Mouse (Mus musculus) hindbrain, embryonic 15.5 days (tissue): ENCODE data around the gene Kmt2e. TPM values are rescaled to one million over a fixed set of nuclear protein-coding genes. Genes with fewer than 3 reads are reported as not detected.

ENCODE experiments used
- ATAC-seq: fragments of 200-750 bp; cut with Nextera tagmentation; 2 replicates; pipeline ENCODE4 v1.8.0; 2017; ENCODE audit warnings: low read depth, moderate number of reproducible peaks, moderate TSS enrichment; ENCODE audit not compliant: low FRiP score
- H3K27ac ChIP-seq: fragments of 300-500 bp; sonication (generic); replicated peaks from 2 replicates; pipeline ENCODE4 v1.5.1; 2015; ENCODE audit warnings: mild to moderate bottlenecking, inconsistent platforms
- H3K27me3 ChIP-seq: fragments of 300-500 bp; sonication (generic); 2 replicates; pipeline ENCODE4 v1.6.1; 2015; ENCODE audit warnings: control low read depth, inconsistent platforms
- H3K36me3 ChIP-seq: fragments of 300-500 bp; sonication (generic); 2 replicates; pipeline ENCODE4 v1.6.1; 2015; ENCODE audit warnings: control low read depth, inconsistent platforms
- H3K4me1 ChIP-seq: fragments of 300-500 bp; sonication (generic); replicated peaks from 2 replicates; pipeline ENCODE4 v1.6.1; 2015; ENCODE audit warnings: control low read depth, inconsistent platforms
- H3K4me2 ChIP-seq: fragments of 300-500 bp; sonication (generic); 2 replicates; pipeline ENCODE4 v1.6.1; 2015; ENCODE audit warnings: moderate library complexity, mild to moderate bottlenecking, inconsistent platforms
- H3K4me3 ChIP-seq: fragments of 300-500 bp; sonication (generic); 2 replicates; pipeline ENCODE4 v1.5.1; 2015; ENCODE audit warnings: mild to moderate bottlenecking, inconsistent platforms
- H3K9ac ChIP-seq: fragments of 300-500 bp; sonication (generic); 2 replicates; pipeline ENCODE4 v1.6.1; 2015; ENCODE audit warnings: inconsistent platforms
- H3K9me3 ChIP-seq: fragments of 300-500 bp; sonication (generic); 2 replicates; pipeline ENCODE4 v1.6.1; 2016; ENCODE audit warnings: control low read depth, inconsistent platforms
- WGBS: fragments of 180-500 bp; shearing (Covaris S2); methylation state at CpG from one replicate; pipeline ENCODE4 v1.1.7; 2015; 5-methylcytosine and 5-hydroxymethylcytosine counted together
- polyA plus RNA-seq: library from polyadenylated mRNA; unstranded; fragments of >200 nt; fragmentation: Nextera tagmentation; extraction: Ambion mirVana; gene quantifications from 2 replicates; pipeline ENCODE4 v1.2.1, GENCODE M21; 2015

The Kmt2e gene
- polyA plus RNA-seq, 1 experiment from 2014 or later: 146 TPM

DNA sequence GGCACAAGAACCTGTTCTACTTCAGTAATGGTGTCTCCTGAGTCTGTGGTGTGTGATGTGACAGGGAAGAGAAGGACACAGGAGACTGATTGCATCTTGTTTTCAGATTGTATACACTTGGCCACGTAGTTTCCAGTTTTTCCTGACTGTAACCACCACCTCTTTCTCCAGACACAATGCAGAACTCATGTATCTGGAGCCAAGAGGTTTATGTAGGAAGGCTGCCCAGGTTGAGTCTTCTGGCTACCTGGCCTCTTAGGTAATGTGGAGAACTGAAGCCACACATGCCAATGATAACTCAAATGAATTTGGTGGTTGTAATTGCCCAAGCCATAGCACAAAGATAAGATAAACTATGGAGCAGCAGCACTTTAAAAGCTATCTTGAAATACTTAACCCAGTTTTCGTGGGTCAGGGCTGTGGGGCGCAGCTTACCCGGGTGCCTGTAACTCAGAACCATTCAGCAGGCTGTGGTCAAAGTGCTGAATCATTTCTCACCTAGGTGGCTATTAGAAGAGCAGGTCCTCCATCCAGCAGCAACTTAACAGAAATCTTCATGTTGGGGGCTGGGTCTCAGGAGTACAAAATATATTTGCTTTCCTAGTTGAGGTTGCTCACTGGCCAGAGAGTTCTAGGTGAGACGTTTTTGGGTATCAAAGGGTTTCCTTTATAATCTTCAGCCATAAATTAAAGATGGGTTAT is 21.8 kb upstream of the Kmt2e start:
- Histone ChIP-seq H3K27me3 (no peaks in the 10 kb centered on the region), H3K27ac (peak overlapping the region; percentile 66; the same call in 1 of the 2 replicates), H3K9me3 (no peaks in the 10 kb centered on the region), H3K4me1 (peaks cover 67% of the 10 kb centered on the region), H3K4me2 (no peak overlapping the region), H3K4me3 (no peak overlapping the region), H3K36me3 (peaks cover 6% of the 10 kb centered on the region; the same call in 1 of the 2 replicates), H3K9ac (no peak overlapping the region)
- no peak for ATAC-seq
- 84% methylated on average over 5 of the region's 5 CpGs for WGBS

DNA sequence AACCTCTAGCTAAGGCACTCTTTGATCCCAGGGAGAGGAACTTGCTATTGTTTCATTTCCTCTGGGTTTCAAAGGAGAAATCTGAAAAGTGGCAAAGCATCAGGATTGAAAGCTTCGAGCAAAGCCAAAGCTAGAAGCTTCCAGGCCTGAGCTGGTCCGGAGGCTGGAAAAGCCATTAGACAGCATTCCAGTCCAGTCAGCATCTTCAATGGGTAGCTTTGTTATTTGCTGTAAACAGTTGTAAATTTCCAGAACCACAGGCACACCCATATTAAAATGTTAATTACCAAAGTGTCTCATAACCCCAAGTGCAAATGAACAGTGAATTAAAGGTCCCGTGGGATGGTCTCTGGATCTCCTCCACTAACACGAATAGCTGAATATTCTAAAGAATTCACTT is 21.2 kb upstream of the Kmt2e start:
- H3K9ac ChIP-seq: no peak overlapping the region
- H3K27ac ChIP-seq: peak overlapping the region; percentile 66
- H3K36me3 ChIP-seq: peaks cover 6% of the 10 kb centered on the region; the same call in 1 of the 2 replicates
- H3K9me3 ChIP-seq: no peaks in the 10 kb centered on the region
- no peak overlapping the region for H3K4me2 ChIP-seq
- no peak for ATAC-seq
- H3K4me3 ChIP-seq: no peak overlapping the region
- H3K27me3 ChIP-seq: no peaks in the 10 kb centered on the region
- peaks cover 70% of the 10 kb centered on the region for H3K4me1 ChIP-seq
- 29% methylated on average over 4 of the region's 4 CpGs for WGBS

DNA sequence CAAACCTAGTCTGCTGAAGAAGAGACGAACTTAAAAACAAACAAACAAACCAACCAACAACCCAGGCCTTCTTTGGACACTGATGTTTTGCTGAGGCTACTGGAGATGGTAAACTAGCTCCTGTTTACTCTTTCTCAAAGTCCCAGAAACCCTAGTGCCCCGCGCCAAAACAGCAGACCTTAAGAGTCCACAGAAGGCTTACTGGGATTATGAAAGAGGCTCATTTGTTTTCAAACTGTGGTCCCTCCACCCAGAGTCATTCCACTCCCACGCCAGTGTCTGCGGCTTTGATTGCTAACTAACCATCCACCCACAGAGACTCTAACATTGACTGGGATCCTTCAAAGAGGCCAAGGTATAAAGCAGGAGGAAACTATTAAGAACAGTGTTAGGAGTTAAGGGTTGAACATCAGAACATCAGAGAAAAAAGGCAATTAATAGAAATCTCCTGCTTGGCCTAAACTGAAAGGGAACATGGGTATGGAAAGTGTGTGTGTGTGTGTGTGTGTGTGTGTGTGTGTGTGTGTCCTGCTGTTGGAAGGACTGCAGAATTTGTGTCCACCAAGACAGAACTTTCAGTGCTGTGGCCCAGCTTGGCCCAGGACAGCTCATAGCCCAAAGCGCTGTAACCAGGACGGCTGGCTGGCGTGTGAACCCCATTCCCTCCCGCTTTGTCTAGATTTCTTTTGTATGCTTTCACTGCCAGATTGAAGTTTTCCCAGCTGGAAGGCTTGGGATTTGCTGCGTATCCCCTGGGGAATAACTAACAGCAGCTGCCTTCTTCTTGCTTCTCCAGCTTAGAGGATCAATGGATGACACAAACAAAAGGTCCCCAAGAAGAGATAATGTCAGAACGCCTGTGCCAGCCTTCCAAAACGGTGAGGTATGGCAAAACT is 20.4 kb upstream of the Kmt2e start:
- Histone ChIP-seq H3K4me3 (no peak overlapping the region), H3K9ac (no peak overlapping the region), H3K4me1 (peaks cover 74% of the 10 kb centered on the region), H3K9me3 (no peaks in the 10 kb centered on the region), H3K4me2 (no peak overlapping the region), H3K36me3 (peaks cover 6% of the 10 kb centered on the region; the same call in 1 of the 2 replicates), H3K27ac (peak overlapping the region; percentile 66), H3K27me3 (no peaks in the 10 kb centered on the region)
- 15% methylated on average over 12 of the region's 12 CpGs for WGBS
- ATAC-seq: peak; percentile 25; the same call in 1 of the 2 replicates

DNA sequence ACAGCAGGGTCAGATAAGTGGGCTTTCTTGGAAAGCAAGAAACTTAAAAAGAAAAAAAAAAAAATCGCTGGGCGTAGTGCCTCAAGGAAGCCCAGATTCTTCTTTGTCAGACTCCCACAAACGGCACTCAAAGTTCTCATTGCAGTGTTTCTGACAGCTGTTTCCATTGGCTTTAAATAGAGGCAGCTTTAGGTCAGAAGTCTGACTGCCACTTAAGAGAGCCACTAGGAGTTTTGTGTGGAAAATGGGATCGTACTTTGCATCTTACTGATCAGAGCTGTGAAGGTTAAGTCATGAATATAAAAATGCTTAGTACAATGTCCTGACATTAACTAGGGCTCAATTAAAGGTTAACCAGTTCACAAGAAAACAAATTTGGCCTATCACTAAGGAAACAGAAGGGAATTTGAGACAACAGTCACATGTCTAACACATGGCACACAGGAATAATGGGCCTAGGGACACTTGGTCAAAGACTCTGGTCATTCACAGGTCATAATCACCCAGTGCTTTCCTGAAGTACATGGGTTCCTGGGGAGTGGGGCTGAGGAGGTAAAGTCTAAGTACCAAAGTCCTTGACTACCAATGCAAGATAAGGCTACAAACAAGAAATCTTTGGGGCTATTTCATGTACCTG is 19.6 kb upstream of the Kmt2e start:
- Histone ChIP-seq H3K27me3 (no peaks in the 10 kb centered on the region), H3K36me3 (peaks cover 6% of the 10 kb centered on the region; the same call in 1 of the 2 replicates), H3K4me1 (peaks cover 82% of the 10 kb centered on the region), H3K27ac (peak overlapping the region; percentile 66), H3K4me2 (no peak overlapping the region), H3K9ac (no peak overlapping the region), H3K9me3 (no peaks in the 10 kb centered on the region), H3K4me3 (no peak overlapping the region)
- ATAC-seq: no peak
- 16% methylated on average over 4 of the region's 4 CpGs for WGBS

DNA sequence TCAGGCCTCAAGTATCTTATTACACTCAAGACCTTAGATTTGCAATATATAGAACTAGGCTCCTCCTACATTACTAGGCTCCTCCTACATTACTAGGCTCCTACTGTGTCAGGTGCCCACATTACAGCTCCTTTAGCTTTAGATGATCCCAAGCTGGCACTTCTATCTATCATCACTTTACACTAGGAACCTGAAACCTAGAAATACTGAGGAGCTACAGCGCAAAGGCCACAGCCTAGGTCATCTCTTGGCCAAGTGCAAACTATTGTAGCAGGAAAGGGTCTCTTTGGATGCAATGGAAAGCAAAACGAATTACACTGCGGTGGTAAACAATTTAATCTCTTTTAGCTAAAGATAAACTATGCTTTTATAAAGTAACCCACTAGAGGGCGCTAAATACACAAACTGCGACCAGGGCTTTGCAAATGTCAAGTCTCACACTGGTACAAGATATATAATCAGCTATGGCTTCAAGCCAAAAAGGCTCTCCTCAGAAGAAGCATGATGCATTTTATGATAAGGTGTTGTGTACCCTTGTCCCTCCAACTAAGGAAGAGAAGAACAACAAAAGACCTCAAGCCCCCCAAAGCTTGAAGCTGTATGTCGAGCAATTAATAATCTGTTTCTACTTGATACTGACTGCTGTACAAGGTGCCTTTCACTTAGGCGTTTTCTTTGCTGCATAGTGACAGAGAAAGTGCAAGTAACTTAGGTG is 18.5 kb upstream of the Kmt2e start:
- no peaks in the 10 kb centered on the region for H3K27me3 ChIP-seq
- no peaks in the 10 kb centered on the region for H3K9me3 ChIP-seq
- no peak for ATAC-seq
- 23% methylated on average over 7 of the region's 7 CpGs for WGBS
- H3K4me3 ChIP-seq: no peak overlapping the region
- H3K4me1 ChIP-seq: peaks cover 90% of the 10 kb centered on the region
- peak overlapping the region; percentile 29 for H3K4me2 ChIP-seq
- 0 out of 2 replicates have a peak, but pooled peaks cover under 1% of the 10 kb centered on the region for H3K36me3 ChIP-seq
- peak overlapping the region; percentile 66 for H3K27ac ChIP-seq
- H3K9ac ChIP-seq: no peak overlapping the region

DNA sequence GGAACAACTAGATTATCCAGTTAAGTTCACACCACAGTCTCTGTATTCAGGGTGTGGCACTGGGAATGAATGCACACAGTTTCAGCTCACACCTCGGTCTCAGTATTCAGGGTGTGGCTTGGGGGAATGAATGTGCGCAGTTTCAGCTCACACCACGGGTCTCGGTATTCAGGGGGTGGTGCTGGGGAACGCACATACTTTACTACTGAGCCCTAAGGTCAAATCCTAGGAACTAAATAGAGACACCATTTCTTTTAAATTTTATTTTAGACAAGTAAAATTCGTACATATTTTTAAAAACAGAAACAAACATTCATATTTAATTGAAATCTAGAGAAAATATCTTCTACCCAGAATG is 18.0 kb upstream of the Kmt2e start:
- Histone ChIP-seq H3K9ac (no peak overlapping the region), H3K9me3 (no peaks in the 10 kb centered on the region), H3K4me2 (peak overlapping the region; percentile 29), H3K4me1 (peaks cover 86% of the 10 kb centered on the region), H3K27ac (peak overlapping the region; percentile 52), H3K27me3 (no peaks in the 10 kb centered on the region), H3K4me3 (no peak overlapping the region), H3K36me3 (no peaks in the 10 kb centered on the region)
- 31% methylated on average over 6 of the region's 6 CpGs for WGBS
- ATAC-seq: no peak

DNA sequence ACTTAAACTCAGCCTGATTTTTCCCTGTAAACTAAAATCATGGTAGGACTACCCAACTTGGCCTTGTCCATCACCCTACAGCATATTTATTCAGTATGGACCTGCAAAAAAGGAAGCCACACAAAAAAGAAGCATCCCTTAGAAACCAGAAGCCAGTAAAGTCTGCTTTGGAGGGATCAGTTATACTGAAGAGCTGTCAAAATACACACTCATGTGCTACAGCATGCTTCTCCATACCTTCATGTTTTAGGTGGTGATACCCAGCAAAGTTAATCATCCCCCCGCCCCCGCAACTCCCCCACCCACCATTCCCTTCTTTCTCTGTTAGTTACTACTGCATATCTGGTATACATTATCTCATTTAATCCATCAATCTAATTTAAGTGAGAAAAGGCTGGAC is 16.5 kb upstream of the Kmt2e start:
- Histone ChIP-seq H3K9me3 (no peaks in the 10 kb centered on the region), H3K36me3 (no peaks in the 10 kb centered on the region), H3K9ac (peak overlapping the region; percentile 58), H3K4me3 (peak overlapping the region; percentile 54), H3K27me3 (no peaks in the 10 kb centered on the region), H3K4me2 (peak overlapping the region; percentile 75), H3K27ac (peak overlapping the region; percentile 96), H3K4me1 (peaks cover 76% of the 10 kb centered on the region)
- no peak for ATAC-seq
- WGBS: 66% methylated on average over 2 of the region's 2 CpGs

DNA sequence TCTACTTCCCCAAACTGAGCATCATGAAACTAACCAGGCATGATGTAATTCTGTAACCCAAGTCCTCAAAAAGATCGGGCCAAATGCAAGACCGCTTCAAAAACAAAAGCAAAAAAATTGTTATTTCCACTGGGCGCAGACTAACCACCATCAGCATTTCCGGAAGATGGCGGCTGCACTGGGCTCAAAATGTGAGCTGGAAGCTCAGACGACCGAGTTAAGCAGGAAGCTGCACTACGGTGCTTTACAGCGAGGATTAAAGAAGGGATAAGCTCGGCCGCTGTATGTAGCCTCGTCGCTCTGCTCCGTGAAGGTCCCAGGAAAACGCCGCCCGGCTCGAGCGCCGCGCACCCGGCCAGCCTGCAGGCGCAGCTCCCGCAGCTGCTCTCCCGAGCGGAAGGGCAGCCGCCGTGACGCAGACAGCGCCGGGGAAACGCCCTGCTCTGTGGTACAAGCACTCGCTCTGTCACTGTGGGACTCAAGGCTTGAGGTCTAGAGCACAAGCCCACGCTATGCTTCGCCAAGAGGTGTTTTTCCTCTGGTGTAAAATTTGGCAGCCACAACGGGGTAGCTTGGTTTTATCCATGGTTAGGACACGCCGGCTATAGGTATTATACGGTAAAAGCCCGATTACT is 16.0 kb upstream of the Kmt2e start:
- peak overlapping the region; percentile 75 for H3K4me2 ChIP-seq
- ATAC-seq: peak; percentile 85
- under 1% methylated on average over 40 of the region's 40 CpGs for WGBS

DNA sequence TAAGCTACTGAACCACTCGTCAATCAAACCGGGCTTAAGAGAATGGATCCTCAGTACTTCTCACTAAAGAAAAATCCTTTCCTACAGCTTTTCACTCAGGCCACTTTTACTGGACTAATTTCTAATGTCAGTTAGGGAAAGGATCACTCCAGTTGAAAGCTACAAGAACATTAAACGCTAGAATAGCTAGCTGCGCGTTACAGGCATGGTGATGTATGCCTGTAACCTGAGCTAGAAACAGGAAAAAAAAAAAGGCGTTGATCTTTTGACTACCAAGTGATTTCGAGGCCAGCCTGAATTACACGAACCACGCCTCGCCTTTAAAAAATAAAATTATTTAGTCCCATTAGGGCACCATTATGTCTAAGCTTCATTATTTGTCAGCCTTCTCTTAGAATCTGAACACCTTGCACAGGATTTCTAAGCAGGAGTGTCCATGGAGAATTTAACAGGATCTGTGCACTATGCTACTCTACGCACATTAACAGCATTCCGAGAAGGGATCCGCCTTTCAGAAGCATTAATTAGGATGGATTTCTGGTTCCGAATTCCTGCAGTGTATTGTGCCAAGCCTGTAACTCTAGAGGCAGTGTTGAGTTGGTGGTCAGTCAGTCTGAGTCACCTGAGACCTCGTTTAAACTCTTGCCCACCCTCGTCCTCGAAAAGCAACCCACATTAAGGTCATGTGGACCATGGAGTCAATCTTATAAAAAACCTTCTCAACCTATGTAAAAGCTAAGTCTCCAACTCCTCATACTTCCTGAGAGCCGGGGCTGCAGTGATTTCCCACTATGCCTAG is 15.2 kb upstream of the Kmt2e start:
- Histone ChIP-seq H3K36me3 (peaks cover 7% of the 10 kb centered on the region; the same call in 1 of the 2 replicates), H3K9ac (peak overlapping the region; percentile 58), H3K27ac (peak overlapping the region; percentile 96), H3K4me2 (peak overlapping the region; percentile 75), H3K4me1 (peaks cover 63% of the 10 kb centered on the region), H3K4me3 (peak overlapping the region; percentile 54), H3K9me3 (no peaks in the 10 kb centered on the region), H3K27me3 (no peaks in the 10 kb centered on the region)
- ATAC-seq: no peak
- 3% methylated on average over 18 of the region's 18 CpGs for WGBS

More for the DNA sequence above, 16.0 kb upstream of the Kmt2e start:
- peaks cover 70% of the 10 kb centered on the region for H3K4me1 ChIP-seq
- no peaks in the 10 kb centered on the region for H3K9me3 ChIP-seq
- H3K9ac ChIP-seq: peak overlapping the region; percentile 58
- H3K4me3 ChIP-seq: peak overlapping the region; percentile 54
- peaks cover 4% of the 10 kb centered on the region; the same call in 1 of the 2 replicates for H3K36me3 ChIP-seq
- H3K27me3 ChIP-seq: no peaks in the 10 kb centered on the region
- H3K27ac ChIP-seq: peak overlapping the region; percentile 96

DNA sequence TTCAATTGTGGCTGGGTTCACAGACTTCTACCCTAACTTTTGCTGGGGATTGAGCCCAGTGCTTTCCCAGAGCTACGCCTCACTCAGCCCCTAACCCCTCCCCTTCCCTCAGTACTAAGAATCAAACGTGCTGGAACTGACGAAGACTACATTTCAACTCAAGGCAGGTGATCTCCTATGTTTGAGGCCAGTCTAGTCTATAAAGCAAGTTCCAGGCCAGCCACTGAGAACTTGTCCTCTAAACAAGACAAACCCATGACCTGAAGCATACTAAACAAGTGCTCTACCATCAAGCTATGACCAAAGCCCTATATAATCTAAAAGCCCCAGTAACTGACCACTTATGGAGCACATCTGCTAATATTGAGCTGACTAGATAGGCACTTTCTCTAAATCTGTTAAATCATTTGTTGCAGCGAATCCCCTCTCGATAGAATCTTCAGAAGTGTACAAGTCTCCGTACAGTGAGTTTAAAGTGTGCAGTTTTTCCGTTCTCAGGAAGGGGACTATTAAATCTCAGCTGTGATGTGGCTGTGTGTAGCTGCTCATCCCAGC is 14.5 kb upstream of the Kmt2e start:
- no peak overlapping the region for H3K4me3 ChIP-seq
- 38% methylated on average over 7 of the region's 7 CpGs for WGBS

More for the DNA sequence above, 14.5 kb upstream of the Kmt2e start:
- Histone ChIP-seq H3K9me3 (no peaks in the 10 kb centered on the region), H3K4me1 (peaks cover 58% of the 10 kb centered on the region), H3K36me3 (peaks cover 10% of the 10 kb centered on the region; the same call in 1 of the 2 replicates), H3K4me2 (peak overlapping the region; percentile 75), H3K27ac (peak overlapping the region; percentile 96), H3K27me3 (no peaks in the 10 kb centered on the region), H3K9ac (no peak overlapping the region)
- ATAC-seq: no peak
